Mouse (Mus musculus) naive thymus-derived CD4-positive, alpha-beta T cell, adult 5 months (primary cell): Measurements from ENCODE around the gene Gm8300. TPM values are rescaled to one million over a fixed set of nuclear protein-coding genes. Genes with fewer than 3 reads are reported as not detected.

Experiments used
- polyA plus RNA-seq: library from polyadenylated mRNA; unstranded; fragments of 100-300 nt; shearing (Covaris generic); gene quantifications from one replicate; pipeline ENCODE4 v1.2.1, GENCODE M21; 2017

Gene Gm8300
- polyA plus RNA-seq: 0.19 TPM

DNA sequence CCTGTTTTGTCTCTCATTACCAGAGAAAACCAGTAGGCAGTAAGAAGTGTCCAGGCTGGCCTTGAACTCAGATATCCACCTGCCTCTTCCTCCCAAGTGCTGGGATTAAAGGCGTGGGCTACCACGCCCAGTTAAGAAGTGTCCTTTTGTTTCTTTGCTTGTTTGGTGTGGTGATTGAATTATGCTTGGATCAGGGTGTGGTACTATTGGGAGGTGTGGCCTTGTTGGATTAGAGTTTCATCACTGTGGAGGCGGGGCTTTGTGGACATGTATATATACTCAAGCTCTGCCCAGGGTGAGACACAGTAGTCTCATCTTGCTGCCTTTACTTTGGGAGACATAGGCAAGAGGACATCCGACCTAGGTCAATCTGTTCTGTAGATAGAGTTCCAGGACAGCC, at the start of gene Gm8300:
Gene Gm8300, plus strand, starts transcription at position 301 of the 400 bp plus-strand sequence.

DNA sequence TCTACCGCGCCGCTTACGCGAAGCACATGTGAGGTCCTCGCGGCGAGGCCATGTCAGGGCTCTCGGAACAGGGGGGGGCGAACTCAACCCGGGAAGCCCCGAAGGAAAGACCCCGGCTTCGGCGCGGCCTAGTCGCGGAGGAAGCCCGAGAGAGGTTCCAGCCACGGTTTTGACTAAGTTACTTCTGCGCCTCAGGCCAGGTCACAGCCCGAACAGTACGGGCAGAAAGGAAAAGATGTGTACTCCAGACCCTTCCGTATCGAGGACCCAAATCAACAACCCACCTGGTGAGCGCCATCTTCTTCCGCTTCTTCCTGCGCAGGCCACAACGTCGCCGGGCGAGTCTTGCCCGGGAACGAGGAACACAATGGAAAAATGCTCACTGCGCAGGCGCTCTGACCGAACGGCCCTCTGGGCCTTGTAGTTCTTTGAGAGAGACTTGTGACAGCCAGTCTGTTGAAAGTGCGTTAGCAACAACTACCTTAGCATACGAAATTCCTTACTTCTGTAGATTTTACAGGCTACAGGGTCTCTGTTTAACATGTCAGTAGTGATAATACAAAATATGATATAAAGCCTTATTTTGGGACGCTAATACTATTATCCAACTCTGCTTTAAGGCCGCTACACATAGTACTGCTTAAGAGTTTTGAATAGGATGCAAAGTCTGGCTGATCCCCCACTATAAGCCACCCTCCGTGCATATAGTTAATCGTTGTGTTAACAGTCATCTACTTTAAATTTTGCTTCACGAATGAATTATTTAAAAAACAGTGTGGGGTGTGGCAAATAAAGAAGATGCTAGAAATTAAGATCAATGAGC, 41.9 kb upstream of the Gm8300 start, which contains the start of gene Snw1:
Gene Snw1, minus strand, starts transcription at position 311 of the 823 bp plus-strand sequence.

DNA sequence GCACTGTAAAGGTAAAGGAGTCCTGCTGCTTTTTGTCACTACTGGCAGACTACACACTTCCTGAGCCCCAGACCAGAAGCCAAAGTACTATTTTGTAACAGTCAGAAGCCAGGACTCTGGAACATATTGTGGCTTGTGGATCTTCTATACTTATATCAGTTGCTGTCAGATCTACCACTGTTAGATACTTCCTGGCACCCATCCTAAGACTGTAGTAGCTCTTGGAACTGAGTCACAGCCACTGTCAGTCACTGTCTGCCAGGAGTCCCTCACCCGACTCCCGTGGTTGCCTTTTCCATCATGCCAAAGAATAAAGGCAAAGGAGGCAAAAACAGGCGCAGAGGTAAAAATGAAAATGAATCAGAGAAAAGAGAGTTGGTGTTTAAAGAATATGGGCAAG, 19.7 kb upstream of the Gm8300 start, which contains the start of gene Gm5788:
Gene Gm5788, plus strand, starts transcription at position 301 of the 400 bp plus-strand sequence.

Other genes starting within 250 kb of the Gm8300 start
- 23.5 TPM for gene Vipas39, start 248.1 kb upstream of the Gm8300 start, polyA plus RNA-seq
- 177 TPM for gene Ahsa1, start 247.8 kb upstream of the Gm8300 start, polyA plus RNA-seq
- gene Ism2, start 214.6 kb upstream of the Gm8300 start, polyA plus RNA-seq: not detected
- 129 TPM for gene Sptlc2, start 126.0 kb upstream of the Gm8300 start, polyA plus RNA-seq
- gene Slirp, start 70.4 kb upstream of the Gm8300 start, polyA plus RNA-seq: 34.5 TPM
- 98.7 TPM for gene Alkbh1, start 70.3 kb upstream of the Gm8300 start, polyA plus RNA-seq
- gene Snw1, start 42.0 kb upstream of the Gm8300 start, polyA plus RNA-seq: 213 TPM
- not detected for gene Gm5788, start 19.6 kb upstream of the Gm8300 start, polyA plus RNA-seq
- not detected for gene Oog1, start 88.4 kb downstream of the Gm8300 start, polyA plus RNA-seq
- not detected for gene Gm4027, start 104.6 kb downstream of the Gm8300 start, polyA plus RNA-seq
- not detected for gene Gm16381, start 130.3 kb downstream of the Gm8300 start, polyA plus RNA-seq